Mouse (Mus musculus) myocyte (in vitro differentiated cells): Measurements from ENCODE around the gene Pip4p1.

Source experiments
- MAX ChIP-seq: IDR thresholded peaks from one replicate; pipeline ENCODE4 v1.6.1; 2011; ENCODE audit warnings: low read depth, mild to moderate bottlenecking, control low read depth
- POLR2A ChIP-seq: IDR thresholded peaks from one replicate; pipeline ENCODE4 v1.6.1; 2011; ENCODE audit warnings: low read depth, mild to moderate bottlenecking, control low read depth, moderate library complexity; ENCODE audit not compliant: insufficient read length
- POLR2AphosphoS2 ChIP-seq: IDR thresholded peaks from one replicate; pipeline ENCODE4 v1.6.1; 2011; ENCODE audit warnings: low read depth, control low read depth; ENCODE audit not compliant: insufficient read length
- SRF ChIP-seq: IDR thresholded peaks from one replicate; pipeline ENCODE4 v1.6.1; 2011; ENCODE audit warnings: low read depth; ENCODE audit not compliant: control insufficient read depth, insufficient read length
- TCF12 ChIP-seq: IDR thresholded peaks from one replicate; pipeline ENCODE4 v1.6.1; 2011; ENCODE audit warnings: mild to moderate bottlenecking, control low read depth; ENCODE audit not compliant: poor library complexity, insufficient read depth, severe bottlenecking
- USF1 ChIP-seq: IDR thresholded peaks from one replicate; pipeline ENCODE4 v1.6.1; 2011; ENCODE audit warnings: low read depth, mild to moderate bottlenecking, control low read depth, moderate library complexity

DNA sequence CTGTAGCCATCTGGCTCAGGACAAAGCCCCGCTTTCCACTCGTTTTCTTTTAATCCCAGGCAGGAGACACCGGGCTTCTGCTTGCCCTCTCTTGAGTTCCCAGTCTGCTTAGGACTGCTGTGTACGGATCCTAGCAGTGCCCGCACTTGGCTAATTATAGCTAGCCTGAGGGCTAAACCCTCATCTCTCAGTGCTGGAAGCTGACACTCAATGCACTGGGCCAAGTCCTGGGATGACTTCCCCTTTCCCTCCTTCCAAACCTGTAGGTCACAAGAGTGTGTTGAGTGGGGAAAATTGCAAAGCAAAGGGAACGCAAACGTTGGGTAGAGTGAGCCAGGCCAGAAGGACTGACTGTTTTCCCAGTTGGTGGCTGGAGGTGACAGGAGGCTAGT, 33.3 kb downstream of the Pip4p1 start, which contains the start of gene Klhl33:
- no peak for TF ChIP-seq MAX
- TF ChIP-seq POLR2A = no peak
- TF ChIP-seq USF1 = no peak
- TF ChIP-seq POLR2AphosphoS2 = no peak
- TF ChIP-seq TCF12 = no peak
- TF ChIP-seq SRF = no peak
